Mouse (Mus musculus) ovary, adult 18-20 months (tissue): ENCODE data around the gene Rflnb.

Experiments
- DNase-seq: peaks from one replicate; pipeline ENCODE4 v3.0.0; 2022; ENCODE audit warnings: low spot score, mixed read lengths

Gene Rflnb

DNA sequence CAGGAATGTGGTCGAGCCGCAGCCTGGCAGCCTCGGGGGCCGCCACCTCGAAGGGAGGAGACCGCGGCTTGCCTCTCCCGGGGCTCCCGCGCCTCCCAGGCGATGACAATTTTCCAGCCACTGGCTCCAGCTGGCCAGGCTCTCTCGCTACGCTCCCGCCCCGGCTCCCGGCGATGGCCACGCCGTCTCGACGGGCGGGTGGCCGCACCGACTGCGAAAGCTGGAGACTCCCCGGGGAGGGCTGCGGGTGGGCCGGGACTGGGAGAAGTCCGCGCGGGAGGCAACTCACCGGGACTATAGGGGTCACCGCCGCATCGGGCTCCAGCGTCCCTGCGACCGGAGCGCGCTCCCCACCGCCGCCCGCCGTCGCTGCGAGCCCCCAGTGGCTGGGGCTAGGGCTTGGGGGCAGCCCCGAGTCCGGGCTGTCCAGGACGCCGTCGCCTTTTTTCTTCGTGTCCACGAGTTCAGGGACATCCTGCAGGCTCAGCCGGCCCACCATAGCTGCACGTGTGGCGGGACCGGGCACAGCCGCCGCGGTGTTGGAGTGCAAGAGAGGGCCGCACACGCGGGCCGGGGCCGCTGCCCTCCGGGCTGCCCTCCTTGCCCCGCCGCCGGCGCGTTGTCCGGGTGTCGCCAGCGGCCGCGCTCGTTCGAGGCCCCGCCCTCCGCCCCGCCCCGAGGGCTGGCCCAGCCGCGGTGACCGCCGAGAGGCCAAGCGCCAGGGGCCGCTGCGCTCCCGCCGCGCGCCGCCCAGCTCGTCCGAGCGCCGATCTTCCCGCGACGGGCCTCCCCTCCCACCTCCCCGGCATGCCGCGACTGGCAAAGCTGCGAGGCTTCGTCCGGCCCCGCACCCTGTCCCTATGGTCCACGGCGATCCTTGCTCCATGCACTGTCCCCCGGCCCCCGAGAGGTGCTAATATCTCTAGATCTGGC lies at the start of gene Rflnb:
Rflnb (minus strand) TSS at position 644 of the 933 bp plus-strand sequence.
- DNase-seq = peak; percentile 82

DNA sequence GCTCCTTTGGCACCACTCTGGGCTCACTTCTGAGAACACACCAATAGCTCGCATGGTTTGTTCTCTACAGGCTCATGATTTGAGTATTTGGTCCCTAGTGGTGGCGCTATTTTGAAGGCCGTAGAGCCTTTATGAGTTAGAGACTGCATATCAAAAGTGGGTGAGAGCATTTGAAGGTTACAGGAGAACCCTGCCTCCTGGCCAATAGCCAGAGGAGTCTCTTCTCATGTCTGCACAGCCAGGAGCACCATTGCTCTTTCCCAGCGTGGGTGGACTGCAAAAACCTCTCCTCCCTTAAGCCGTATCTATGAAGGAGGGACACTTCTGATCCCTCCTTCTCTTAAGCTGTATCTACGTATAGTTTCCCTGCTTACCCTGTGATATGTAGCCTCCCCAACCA lies 49.8 kb upstream of the Rflnb start:
- DNase-seq = peak; percentile 13

DNA sequence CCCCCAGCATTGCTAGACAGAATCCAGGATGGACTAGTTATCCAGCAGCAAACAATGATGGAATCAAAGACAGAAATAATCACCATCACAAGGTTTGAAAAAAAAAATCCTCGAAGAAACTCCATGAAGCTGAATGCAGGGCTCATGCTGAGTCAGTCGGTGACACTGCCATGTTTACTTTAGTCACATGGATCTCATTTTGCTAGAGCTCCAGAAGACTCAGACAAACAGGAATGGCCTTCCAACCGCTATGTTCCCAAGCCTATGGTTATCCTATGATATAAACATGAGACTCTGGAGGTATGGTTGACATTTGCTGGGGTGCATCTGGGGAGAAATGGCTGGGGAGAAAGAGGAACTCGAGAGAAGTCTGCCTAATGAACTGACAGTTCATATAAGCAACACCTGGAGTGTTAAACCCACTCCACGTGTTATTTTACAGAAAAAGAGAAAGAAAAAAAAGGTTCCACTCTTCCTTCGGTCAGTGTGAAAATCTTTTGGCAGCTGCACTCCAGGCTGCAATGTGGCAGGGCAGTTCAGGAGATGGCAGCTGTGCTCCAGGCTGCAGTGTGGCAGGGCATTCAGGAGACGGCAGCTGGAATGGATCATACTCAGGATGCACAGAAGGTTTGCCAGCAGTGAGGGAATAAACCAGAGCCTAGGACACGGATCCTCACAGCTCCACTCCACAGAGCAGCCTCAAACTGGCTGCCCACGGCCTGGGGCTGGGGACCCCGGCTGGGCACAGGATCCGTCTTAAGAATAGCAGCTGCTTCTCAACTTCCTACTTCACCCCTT lies 46.9 kb upstream of the Rflnb start:
- DNase-seq = no peak

DNA sequence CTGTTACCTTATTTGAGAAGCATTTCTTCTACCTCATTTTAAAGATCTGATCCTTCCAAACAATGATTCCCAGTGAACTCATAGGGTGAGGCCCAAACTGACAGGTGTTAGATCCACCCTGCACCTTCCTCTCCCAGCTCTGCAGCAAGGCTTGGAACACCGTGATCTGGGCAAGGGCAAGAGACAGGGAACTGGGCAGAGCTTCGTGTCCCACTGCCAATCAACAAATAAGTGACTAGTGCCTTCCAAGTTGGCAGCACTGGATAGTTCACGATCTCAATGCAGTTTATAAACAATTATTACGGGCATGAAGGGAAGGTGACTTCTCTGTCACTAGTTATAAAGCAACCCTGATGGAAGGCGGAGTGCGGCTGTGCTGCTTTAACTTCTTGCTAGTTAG lies 42.2 kb upstream of the Rflnb start:
- DNase-seq = no peak

DNA sequence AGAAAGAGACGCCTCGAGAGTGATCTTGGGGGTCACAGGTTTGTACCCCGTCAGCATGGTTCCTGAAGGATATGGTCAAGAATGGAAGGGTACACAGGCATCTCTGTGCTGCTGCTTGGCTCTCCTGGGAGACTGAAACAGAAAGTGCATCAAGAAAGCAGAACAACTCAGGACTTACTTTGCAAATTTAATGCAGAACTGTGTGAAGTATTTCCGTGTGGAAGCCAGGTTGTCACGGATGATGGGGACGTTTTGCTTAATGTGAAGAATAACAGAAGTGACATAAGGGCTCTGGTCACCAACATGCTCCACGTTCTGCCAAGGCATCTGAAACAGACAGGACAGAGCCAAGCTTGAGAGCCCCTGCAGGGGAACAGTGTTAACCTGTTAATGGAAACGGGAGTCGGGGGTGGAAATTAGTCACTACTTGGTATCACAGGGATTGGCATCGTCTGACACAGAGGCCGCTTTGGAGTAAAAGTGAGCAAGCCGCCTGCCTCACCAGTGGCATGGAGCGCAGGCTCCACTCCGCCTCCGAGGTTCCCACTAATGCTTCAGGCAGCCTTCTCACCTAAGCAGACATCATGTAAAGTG lies 39.1 kb upstream of the Rflnb start:
- DNase-seq = no peak

DNA sequence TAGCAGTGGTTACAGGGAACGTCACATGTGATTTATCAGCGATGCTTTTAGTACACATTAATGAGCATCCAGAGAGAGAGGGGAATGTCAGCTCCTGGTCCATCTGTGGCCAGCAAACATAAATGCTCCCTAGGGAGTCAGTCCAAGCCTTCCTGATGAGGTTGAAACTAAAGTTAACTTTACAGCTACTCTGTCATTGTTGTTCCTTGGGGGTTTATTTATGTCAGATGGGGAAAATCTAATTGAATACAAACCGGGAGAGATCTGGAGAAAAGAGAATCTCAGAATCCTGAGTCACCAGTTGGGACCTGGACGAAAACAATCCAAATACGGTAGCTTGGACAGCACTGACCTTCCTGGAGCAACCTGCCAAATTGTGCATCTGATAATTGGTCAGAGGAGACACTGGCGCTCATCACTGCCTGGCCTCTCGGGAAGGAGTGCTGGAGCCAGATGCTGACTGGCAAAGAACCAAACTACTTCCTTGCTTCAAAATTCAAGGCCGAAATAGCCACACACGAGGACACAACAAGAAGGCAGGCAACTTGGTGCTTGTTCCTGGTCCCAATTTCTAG lies 38.0 kb upstream of the Rflnb start:
- DNase-seq = peak; percentile 65

DNA sequence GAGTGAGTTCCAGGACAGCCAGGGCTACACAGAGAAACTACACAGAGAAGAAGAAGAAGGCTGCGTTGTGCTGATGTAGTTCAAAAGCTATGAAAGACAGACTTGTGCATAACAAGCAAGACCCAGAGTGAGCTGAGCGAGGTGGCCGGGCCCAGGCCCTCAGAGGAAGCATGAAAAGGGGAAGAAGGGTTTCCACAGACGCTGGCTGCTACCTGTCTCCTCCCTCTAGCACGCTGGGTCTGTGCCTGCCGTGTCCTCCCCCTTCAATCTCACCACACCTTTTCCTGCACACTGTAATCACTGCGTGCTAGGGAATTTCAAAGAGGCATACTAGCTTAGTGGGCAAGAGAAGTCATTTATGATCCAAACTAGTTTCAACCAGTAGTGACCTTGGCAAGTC lies 36.8 kb upstream of the Rflnb start:
- DNase-seq = no peak

DNA sequence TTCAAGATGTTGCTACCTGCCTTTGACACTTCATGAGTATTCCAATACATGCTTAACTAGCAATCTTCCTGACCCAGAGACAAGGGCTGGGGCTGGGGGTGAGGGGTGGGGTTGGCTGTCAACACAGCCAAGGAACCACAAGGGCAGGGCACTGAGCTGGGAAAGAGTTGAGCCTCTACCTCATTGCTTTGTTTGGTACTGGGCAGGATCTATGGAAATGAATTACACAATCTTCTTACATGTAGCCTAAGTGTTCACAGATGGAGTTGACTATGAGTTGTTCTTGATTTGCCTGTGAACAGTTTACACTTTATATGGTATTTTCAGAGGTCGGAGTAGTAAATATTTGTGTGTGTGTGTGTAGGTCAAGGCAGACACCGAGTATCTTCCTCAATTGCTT lies 33.3 kb upstream of the Rflnb start:
- no peak for DNase-seq

DNA sequence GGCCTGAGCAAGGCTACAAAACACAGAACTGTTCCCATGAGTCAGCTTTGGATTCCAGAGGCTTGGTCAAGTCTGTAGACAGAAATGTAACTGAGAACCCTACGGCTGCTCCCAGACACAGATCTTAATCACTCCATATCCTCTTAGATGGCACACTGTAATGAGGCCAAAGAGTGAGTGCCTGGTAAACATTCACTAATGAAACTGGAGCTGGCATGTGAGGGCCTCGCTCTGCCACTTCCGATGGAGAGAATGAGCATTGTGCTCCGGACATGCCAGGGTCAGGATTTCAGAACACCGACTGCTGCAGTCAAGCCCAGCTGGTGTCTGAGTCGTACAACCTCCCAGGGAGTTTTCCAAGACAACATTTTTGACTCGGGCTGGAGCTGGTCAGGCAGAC lies 32.4 kb upstream of the Rflnb start:
- DNase-seq = no peak

DNA sequence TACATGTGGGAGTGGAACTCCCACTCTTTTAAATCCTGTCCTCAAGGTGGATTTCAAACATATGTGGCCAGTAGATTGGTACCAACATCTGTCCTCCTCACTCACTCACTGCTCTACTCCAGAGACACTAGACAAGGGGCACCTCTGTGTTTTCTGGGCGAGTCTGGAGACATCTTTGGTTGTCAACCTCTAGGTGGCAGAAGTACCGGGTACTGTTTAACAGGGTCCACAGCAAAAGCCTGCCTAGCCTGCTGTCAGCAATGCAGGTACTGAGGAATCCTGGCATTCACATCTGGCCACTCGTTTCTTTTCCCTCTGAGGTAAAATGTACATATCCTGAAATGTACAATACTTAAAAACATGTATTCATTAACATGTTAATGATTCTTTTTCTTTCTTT lies 28.9 kb upstream of the Rflnb start:
- DNase-seq = no peak

DNA sequence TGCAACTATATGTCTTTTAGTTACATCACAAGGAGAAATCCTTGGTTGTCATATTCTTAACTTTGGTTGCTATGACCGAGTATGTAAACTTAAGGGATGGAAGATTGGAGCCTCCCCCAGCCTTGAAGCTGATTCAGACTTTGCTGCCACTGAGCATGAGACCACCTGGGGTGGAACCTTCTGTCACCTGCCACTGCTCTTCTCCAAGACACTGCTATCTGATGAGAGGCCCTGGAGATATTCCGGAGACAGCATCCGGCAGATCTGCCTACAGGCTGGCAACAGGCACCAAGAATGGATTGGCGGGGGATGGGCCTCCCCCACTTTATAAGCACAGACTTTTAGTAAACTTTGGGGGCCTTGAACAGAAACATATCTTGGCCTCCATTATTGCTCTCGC lies 24.9 kb upstream of the Rflnb start:
- no peak for DNase-seq

DNA sequence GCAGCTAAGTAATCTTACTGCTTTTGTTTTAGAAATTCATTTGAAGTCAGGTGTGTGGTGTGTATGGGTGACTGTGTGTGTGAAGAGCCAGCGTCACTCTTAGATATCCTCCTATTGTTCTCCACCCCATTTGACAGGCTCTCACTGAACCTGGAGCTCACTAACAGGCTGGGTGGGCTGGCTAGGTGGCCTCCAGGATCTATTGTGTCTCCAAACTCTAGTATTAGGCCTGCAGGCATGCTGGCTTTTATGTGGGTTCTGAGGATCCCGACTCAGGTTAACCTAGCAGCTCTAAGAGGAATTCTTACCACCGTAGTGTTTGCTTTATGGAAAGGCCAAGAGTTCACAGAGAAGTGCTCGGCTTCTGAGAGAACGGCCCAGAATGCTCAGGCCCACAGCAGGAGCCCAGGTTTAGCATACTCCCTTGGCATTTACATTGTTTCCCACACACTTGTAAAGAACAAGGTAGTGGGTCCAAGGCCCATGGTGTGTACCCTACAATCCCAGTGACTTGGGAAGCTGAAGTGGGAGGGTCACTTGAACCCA lies 23.5 kb upstream of the Rflnb start:
- DNase-seq = no peak

DNA sequence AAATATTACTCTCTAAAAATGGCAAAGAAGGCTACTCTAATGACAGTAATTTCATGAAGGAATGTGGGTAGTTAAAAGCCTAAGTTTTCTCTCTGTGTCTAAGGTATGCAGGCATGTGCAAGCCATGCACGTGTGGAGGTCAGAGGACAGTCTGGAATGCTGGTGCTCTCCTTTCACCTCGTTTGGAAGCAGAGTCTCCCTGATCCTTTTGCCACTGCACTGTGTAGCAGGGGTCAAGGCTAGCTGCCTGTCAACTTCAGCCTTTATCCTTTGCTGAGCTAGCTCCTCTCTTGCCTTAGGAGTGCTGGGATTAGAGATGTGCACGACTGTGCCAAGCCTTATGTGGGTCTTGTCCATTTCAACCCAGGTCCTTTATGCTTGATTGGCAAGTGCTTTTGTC lies 22.9 kb upstream of the Rflnb start:
- DNase-seq = no peak

DNA sequence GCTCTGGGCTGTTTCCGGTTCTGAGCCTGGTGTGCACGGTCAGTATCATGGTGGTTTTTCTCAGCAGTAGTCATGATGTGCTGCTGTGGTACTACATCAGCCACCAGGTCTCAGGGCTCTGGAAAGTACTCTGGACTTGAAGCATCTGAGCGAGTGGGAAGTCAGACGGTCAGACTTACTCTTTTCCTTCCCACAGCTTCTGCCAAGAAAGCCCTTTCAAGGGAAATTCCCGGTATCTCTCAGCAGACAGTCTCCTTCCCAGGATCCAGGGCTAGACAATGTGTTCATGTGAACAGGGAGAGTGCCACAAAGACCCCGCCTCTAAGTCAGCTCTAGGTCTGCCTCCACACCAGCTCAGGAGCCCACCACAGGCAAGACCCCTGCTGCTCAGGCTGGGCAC lies 17.8 kb upstream of the Rflnb start:
- DNase-seq = no peak

DNA sequence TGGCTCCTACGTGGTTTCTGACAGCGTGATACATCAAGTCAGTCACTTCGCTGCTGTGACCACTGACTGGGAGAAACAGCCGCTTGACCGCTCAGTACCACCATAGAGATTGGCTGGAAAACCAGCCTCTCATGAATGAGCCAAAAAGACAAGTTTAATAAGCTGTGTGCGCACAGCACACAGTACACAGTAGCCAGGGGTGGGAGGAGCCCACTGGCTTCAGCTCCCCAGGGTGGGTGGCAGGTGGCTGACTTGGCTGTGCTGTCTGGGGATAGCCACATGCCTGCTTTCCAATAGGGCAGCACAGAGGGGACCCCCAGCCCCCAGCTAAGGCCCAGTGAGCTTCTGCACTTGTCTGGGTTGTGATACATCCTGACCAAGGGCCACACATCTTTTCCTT lies 16.9 kb upstream of the Rflnb start:
- DNase-seq = no peak

DNA sequence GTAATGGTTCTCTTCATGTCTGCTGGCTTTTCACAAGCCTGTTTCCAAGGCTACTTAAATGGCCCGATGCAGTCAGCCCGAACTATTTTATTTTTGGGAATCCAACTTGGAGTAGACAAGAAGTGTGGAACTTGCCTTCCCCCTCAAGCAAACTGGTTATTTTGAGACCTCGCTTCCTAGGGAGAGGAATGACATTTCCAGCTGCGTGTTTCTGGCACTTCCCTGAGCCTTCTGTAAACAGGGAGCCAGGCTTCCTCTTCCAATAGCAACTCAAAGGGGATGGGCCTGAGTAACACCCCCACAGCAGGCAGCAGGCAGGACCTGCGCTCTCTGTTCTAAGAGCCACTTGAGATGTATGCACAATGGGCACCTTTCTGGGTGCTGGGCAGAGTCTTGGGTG lies 15.3 kb upstream of the Rflnb start:
- no peak for DNase-seq

DNA sequence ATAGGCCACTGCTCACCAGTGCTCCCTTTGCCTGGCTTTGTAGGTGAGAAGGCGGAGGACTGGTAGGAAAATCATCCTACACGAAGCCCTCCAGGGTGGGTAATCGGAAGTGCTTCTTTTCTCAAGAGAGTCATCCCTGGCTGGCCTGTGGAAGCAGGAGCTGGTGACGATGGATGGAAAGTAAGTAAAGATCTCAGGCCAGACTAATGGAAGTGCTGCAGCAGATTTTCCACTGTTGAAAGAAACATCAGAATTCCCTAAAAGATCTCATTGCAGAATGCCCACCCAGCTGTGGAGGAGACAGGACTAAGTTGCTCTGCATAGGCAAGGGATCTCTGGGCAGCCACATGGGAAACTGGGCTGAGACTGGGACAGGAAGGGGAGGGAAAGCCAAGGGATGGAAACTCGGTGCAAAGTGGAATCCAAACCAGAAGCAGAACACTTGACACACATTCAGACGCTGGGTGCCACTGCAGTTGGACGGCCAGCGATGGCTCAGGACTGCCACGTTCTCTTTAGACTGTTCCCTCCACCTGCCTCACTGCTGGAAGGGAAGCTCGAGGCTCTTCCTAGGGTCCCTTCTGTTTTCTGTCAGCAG lies 14.6 kb upstream of the Rflnb start:
- DNase-seq = no peak

DNA sequence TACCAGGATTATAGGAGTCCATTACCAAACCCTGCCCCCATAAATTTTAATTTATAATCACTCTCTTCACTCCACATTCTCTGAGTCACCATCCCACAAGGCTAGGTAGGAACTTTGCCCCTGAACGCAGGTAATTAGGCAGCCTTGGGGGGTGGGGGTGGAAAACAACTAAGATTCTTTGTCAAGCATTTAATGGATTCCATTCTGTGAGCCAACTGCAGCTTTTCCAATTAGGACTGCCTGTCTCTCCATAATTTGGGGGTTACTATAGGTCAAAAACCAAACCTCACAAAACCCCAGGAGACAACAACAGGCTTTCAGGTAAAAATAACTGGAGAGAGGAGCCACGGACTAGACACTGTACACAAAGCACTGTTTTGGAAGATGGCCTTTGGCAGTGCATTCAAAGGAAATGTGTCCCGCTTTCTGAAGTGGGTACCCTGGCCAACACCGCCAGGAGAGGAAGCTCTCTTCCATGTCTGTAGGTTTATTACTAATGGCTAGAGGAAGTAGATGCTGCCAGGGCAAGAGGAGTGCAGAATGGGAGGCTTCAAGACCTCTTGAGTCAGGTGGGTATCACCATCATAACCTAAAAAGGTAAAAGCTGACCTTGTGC lies 13.3 kb upstream of the Rflnb start:
- no peak for DNase-seq

DNA sequence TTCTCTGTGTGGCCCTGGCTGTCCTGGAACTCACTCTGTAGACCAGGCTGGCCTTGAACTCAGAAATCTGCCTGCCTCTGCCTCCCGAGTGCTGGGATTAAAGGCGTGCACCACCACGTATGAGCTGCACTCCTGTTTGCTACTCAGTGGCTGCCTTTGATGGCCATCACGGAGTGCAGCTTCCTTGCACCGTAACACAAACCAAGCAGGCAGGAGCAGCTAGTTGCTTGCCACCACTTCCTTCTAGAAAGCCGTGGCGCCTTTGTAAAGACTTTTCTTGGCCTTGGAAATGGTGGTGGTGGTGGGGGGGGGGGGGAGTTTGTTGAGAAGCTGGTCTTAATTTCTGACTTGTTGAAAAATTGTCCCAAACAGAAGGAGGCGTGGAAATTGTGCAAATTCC lies 12.5 kb upstream of the Rflnb start:
- DNase-seq = no peak

DNA sequence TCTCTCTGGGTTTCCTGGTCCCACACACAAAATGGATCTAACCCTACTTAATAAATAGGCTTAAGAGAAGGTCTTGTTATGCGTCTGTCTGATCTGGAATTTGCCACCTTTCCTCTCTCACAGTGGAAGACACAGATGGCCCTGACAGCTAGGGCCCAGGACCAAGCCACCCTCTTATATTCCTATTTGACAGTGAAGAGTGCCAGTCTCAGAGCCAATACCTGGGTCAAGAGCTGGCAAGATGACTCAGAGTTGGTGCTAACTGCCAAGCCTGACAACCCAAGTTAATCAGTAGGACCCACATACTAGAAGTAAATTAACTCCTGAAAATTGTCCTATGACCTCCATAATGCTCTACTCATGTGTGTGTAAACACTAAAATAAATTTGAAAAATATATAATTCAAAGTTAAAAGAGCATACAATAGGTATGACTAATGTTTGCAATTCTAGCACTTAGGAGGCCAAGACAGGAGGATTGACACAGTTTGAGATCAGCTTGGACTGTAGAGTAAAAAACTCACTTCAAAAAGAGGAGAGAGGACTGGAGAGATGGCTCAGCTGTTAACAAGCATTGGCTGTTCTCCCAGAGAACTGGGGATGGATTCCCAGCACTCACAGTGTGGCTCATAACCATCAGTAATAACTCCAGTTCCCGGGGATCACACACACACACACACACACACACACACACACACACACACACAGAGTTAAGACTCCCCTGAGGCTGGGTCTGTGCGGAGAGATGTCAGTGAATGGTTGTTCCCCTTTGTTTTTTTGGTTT lies 11.9 kb upstream of the Rflnb start:
- DNase-seq = no peak
